Mouse (Mus musculus): Measurements from ENCODE around the gene Heatr1.

DNA sequence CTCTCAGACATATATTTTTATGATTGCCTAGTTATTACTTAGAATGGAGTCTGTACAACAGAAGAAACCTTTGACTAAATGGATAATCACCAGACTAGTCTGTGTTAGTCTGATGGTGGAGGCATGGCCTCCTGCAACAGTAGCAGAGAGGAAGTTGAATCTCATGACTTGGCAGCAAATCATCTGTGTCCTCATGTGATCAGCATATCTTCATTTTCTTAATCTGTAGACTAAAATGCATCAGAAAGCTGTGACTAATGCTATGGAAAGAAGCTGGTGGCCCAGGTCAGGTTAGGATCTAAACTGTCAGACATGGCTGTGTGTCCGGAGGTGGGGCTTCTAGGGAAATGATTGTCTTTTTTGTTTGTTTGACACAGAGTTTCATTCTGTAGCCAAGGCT lies 73.7 kb downstream of the Heatr1 start:
- TF ChIP-seq ZC3H11A (IDR thresholded peaks at IDR 0.05; ENCODE audit: borderline replicate concordance, low read depth, low read length), result no peak
- no peak for TF ChIP-seq CHD2 (IDR thresholded peaks at IDR 0.05; ENCODE audit: low read depth, low read length)

Measured in ES-E14 (cell line).